Mouse (Mus musculus): ENCODE results near the gene Rab1a.

GRCm38 (mm10) chr11:20207589-20207988 lies 6.4 kb downstream of the Rab1a start:
- TF ChIP-seq CTCF (IDR thresholded peaks at IDR 0.05; ENCODE audit: insufficient read depth, low read length) (no peak), POLR2A (IDR thresholded peaks at IDR 0.05; ENCODE audit: borderline replicate concordance, extremely low read depth, low read depth, low read length) (no peak)
